Mouse (Mus musculus) monocyte, adult 2 months (primary cell): ENCODE data around the gene Coasy.

Source experiments
- DNase-seq, 2 experiments: peaks; one replicate each; pipeline ENCODE4 v3.0.0; 2022; ENCODE audit warnings: low spot score in 2 of 2, low read depth in 1 of 2

Coasy gene

GRCm38 (mm10) chr11:101131701-101132100, 49.3 kb downstream of the Coasy start:
- no peak for DNase-seq

- no peak for DNase-seq
These were observed 50.7 kb downstream of the Coasy start for GRCm38 (mm10) chr11:101133037-101133436.

GRCm38 (mm10) chr11:101134217-101134865, 52.0 kb downstream of the Coasy start:
- no peak for DNase-seq
